Mouse (Mus musculus) stomach, postnatal 0 days (tissue): ENCODE measurements around the gene Tmed8.

Experiments used
- CTCF ChIP-seq: IDR thresholded peaks from 2 replicates; pipeline ENCODE4 v1.5.1; 2016; ENCODE audit warnings: antibody characterized with exemption, low read depth, mild to moderate bottlenecking, moderate library complexity
- EP300 ChIP-seq: optimal IDR thresholded peaks from 2 replicates; pipeline ENCODE3; 2016; ENCODE audit warnings: antibody characterized with exemption

DNA sequence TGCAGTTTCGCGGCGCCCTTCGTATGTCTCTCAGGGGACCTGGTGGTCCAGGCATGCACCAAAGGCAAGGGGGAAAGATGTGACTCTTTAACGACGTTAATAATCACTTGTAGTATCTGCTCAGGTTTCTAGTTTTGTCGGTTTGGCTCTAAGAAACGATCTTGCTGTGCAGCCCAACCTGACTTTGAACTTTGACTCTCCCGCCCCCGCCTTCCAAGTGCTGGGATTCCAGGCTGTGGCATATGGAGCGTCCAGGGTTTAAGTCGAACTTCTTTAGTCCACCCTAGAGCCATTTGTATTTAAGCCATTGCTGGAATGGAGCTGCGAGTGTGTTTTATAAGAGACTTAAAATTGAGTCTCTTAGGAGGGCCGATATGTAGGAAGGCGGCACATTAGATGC lies 52.1 kb downstream of the Tmed8 start:
- TF ChIP-seq CTCF (no peak), EP300 (no peak)
